Mouse (Mus musculus) kidney, embryonic 14.5 days (tissue): ENCODE results near the gene Olfr955. TPM values are rescaled to one million over a fixed set of nuclear protein-coding genes. Genes with fewer than 3 reads are reported as not detected.

Experiments
- polyA plus RNA-seq: library from polyadenylated mRNA; unstranded; fragments of >200 nt; fragmentation: Nextera tagmentation; extraction: Ambion mirVana; gene quantifications from 2 replicates; pipeline ENCODE4 v1.2.1, GENCODE M21; 2014

The Olfr955 gene
- polyA plus RNA-seq, 1 experiment from 2014 or later = not detected

Other genes starting within 250 kb of the Olfr955 start
- gene Olfr1537, start 221.9 kb downstream of the Olfr955 start, polyA plus RNA-seq = not detected in 2 replicates
- gene Olfr945, start 195.1 kb downstream of the Olfr955 start, polyA plus RNA-seq = not detected in 2 replicates
- gene Olfr948, start 145.9 kb downstream of the Olfr955 start, polyA plus RNA-seq = not detected in 2 replicates
- gene Olfr951, start 84.5 kb downstream of the Olfr955 start, polyA plus RNA-seq = not detected in 2 replicates
- gene Olfr952, start 44.8 kb downstream of the Olfr955 start, polyA plus RNA-seq = not detected in 2 replicates
- gene Olfr954, start 15.2 kb downstream of the Olfr955 start, polyA plus RNA-seq = not detected in 2 replicates
- not detected in 2 replicates for gene Olfr44, start 22.1 kb upstream of the Olfr955 start, polyA plus RNA-seq
- gene Olfr957, start 43.9 kb upstream of the Olfr955 start, polyA plus RNA-seq = not detected in 2 replicates
- gene Olfr958, start 82.1 kb upstream of the Olfr955 start, polyA plus RNA-seq = not detected in 2 replicates
- gene Olfr959, start 103.6 kb upstream of the Olfr955 start, polyA plus RNA-seq = not detected in 2 replicates
- 15.0 and 19.9 TPM in 2 replicates for gene AW551984, start 132.5 kb upstream of the Olfr955 start, polyA plus RNA-seq
- not detected in 2 replicates for gene Olfr148, start 138.7 kb upstream of the Olfr955 start, polyA plus RNA-seq
- 0.19 TPM in 1 of 2 replicates, not detected in the other for gene Olfr960, start 149.4 kb upstream of the Olfr955 start, polyA plus RNA-seq
- not detected in 2 replicates for gene Olfr961, start 173.1 kb upstream of the Olfr955 start, polyA plus RNA-seq
- gene Olfr963, start 195.3 kb upstream of the Olfr955 start, polyA plus RNA-seq = not detected in 2 replicates
- not detected in 2 replicates for gene Olfr149, start 235.2 kb upstream of the Olfr955 start, polyA plus RNA-seq
- not detected in 2 replicates for gene Olfr965, start 239.4 kb upstream of the Olfr955 start, polyA plus RNA-seq